Mouse (Mus musculus) stomach, embryonic 16.5 days (tissue): ENCODE results near the gene Lct. TPM values are rescaled to one million over a fixed set of nuclear protein-coding genes. Genes with fewer than 3 reads are reported as not detected.
"Not testable (repeated sequence)": the region's sequence is repeated elsewhere in the genome, so short reads cannot be mapped to it uniquely, and the experiment has no call there.

Experiments
- ATAC-seq: fragments of 200-750 bp; cut with Nextera tagmentation; 2 replicates; pipeline ENCODE4 v1.8.0; 2017; ENCODE audit warnings: moderate number of reproducible peaks, moderate TSS enrichment; ENCODE audit not compliant: insufficient read depth, low FRiP score
- H3K27ac ChIP-seq: fragments of 300-500 bp; sonication (generic); 2 replicates; pipeline ENCODE4 v1.5.1; 2014; ENCODE audit warnings: low read length
- H3K27me3 ChIP-seq: fragments of 300-500 bp; sonication (generic); 2 replicates; pipeline ENCODE4 v1.6.1; 2014; ENCODE audit warnings: low read length, control low read depth, mixed read lengths; ENCODE audit not compliant: control insufficient read depth, insufficient read depth
- H3K36me3 ChIP-seq: fragments of 300-500 bp; sonication (generic); 2 replicates; pipeline ENCODE4 v1.6.1; 2014; ENCODE audit warnings: low read length; ENCODE audit not compliant: control insufficient read depth, insufficient read depth
- H3K4me1 ChIP-seq: fragments of 300-500 bp; sonication (generic); 2 replicates; pipeline ENCODE4 v1.6.1; 2014; ENCODE audit warnings: low read length, control low read depth, mixed read lengths; ENCODE audit not compliant: control insufficient read depth, insufficient read depth
- H3K4me2 ChIP-seq: fragments of 300-500 bp; sonication (generic); 2 replicates; pipeline ENCODE4 v1.6.1; 2014; ENCODE audit warnings: low read depth, low read length, mixed read lengths
- H3K4me3 ChIP-seq: fragments of 300-500 bp; sonication (generic); replicated peaks from 2 replicates; pipeline ENCODE4 v1.5.1; 2014; ENCODE audit warnings: mild to moderate bottlenecking, low read length
- H3K9ac ChIP-seq: fragments of 300-500 bp; sonication (generic); 2 replicates; pipeline ENCODE4 v1.6.1; 2014; ENCODE audit warnings: low read length
- H3K9me3 ChIP-seq: fragments of 300-500 bp; sonication (generic); replicated peaks from 2 replicates; pipeline ENCODE4 v1.6.1; 2016; ENCODE audit warnings: low read length, control low read depth; ENCODE audit not compliant: control insufficient read depth
- WGBS: fragments of 180-500 bp; shearing (Covaris S2); extraction: QIAGEN DNeasy Blood & Tissue Kit; methylation state at CpG from one replicate; pipeline ENCODE4 v1.1.7; 2014; 5-methylcytosine and 5-hydroxymethylcytosine counted together
- polyA plus RNA-seq: library from polyadenylated mRNA; unstranded; fragments of >200 nt; fragmentation: Nextera tagmentation; extraction: Ambion mirVana; gene quantifications from 2 replicates; pipeline ENCODE4 v1.2.1, GENCODE M21; 2015

The Lct gene
- polyA plus RNA-seq, 1 experiment from 2014 or later = 8.0 TPM

GRCm38 (mm10) chr1:128282924-128283323, 45.2 kb downstream of the Lct start:
- Histone ChIP-seq H3K9me3 (no peaks in the 10 kb centered on the region), H3K9ac (no peak overlapping the region), H3K27me3 (no peaks in the 10 kb centered on the region), H3K4me1 (no peaks in the 10 kb centered on the region), H3K4me3 (no peak overlapping the region), H3K4me2 (no peak overlapping the region), H3K36me3 (peaks cover 19% of the 10 kb centered on the region), H3K27ac (no peak overlapping the region)
- ATAC-seq = no peak
- WGBS = 95% methylated on average over 3 of the region's 3 CpGs

GRCm38 (mm10) chr1:128281753-128282152, 46.4 kb downstream of the Lct start:
- peaks cover 24% of the 10 kb centered on the region for H3K36me3 ChIP-seq
- no peaks in the 10 kb centered on the region for H3K27me3 ChIP-seq
- 95% methylated on average over 3 of the region's 3 CpGs for WGBS

GRCm38 (mm10) chr1:128278563-128278962, 49.6 kb downstream of the Lct start:
- no peak overlapping the region for H3K4me2 ChIP-seq
- H3K36me3 ChIP-seq = peaks cover 26% of the 10 kb centered on the region

More at GRCm38 (mm10) chr1:128281753-128282152, 46.4 kb downstream of the Lct start:
- no peak for ATAC-seq
- Histone ChIP-seq H3K4me1 (no peaks in the 10 kb centered on the region), H3K4me2 (no peak overlapping the region), H3K9me3 (no peaks in the 10 kb centered on the region), H3K4me3 (no peak overlapping the region), H3K9ac (no peak overlapping the region), H3K27ac (no peak overlapping the region)

GRCm38 (mm10) chr1:128275908-128276307, 52.2 kb downstream of the Lct start:
- WGBS = 85% methylated on average over 1 of the region's 1 CpGs
- Histone ChIP-seq H3K9ac (no peak overlapping the region), H3K9me3 (no peaks in the 10 kb centered on the region), H3K4me2 (no peak overlapping the region), H3K36me3 (peaks cover 29% of the 10 kb centered on the region), H3K27ac (no peak overlapping the region), H3K4me1 (no peaks in the 10 kb centered on the region), H3K27me3 (no peaks in the 10 kb centered on the region), H3K4me3 (no peak overlapping the region)
- ATAC-seq = no peak

More at GRCm38 (mm10) chr1:128278563-128278962, 49.6 kb downstream of the Lct start:
- no peaks in the 10 kb centered on the region for H3K4me1 ChIP-seq
- no peaks in the 10 kb centered on the region for H3K9me3 ChIP-seq
- 90% methylated on average over 3 of the region's 3 CpGs for WGBS
- H3K27me3 ChIP-seq = no peaks in the 10 kb centered on the region
- ATAC-seq = no peak
- H3K9ac ChIP-seq = no peak overlapping the region
- no peak overlapping the region for H3K4me3 ChIP-seq
- H3K27ac ChIP-seq = no peak overlapping the region

- H3K27ac ChIP-seq = no peak overlapping the region
- no peak overlapping the region for H3K4me3 ChIP-seq
- ATAC-seq = no peak
- WGBS = 90% methylated on average over 3 of the region's 3 CpGs
- H3K4me2 ChIP-seq = no peak overlapping the region
- H3K9ac ChIP-seq = no peak overlapping the region
- no peaks in the 10 kb centered on the region for H3K27me3 ChIP-seq
- no peaks in the 10 kb centered on the region for H3K4me1 ChIP-seq
- no peaks in the 10 kb centered on the region for H3K9me3 ChIP-seq
- H3K36me3 ChIP-seq = peaks cover 24% of the 10 kb centered on the region
These were observed 57.4 kb downstream of the Lct start for GRCm38 (mm10) chr1:128270731-128271130.

GRCm38 (mm10) chr1:128267061-128267460, 61.1 kb downstream of the Lct start:
- 80% methylated on average over 7 of the region's 7 CpGs for WGBS
- not testable (repeated sequence) for H3K9ac ChIP-seq, ATAC-seq, H3K4me3 ChIP-seq, H3K9me3 ChIP-seq, H3K27me3 ChIP-seq, H3K4me1 ChIP-seq, H3K4me2 ChIP-seq, H3K27ac ChIP-seq
- peaks cover 31% of the 10 kb centered on the region for H3K36me3 ChIP-seq

GRCm38 (mm10) chr1:128244727-128245355, 83.3 kb downstream of the Lct start:
- H3K27me3 ChIP-seq = no peaks in the 10 kb centered on the region
- H3K36me3 ChIP-seq = no peaks in the 10 kb centered on the region
- H3K27ac ChIP-seq = peak overlapping the region; percentile 89
- H3K9me3 ChIP-seq = no peaks in the 10 kb centered on the region
- peak overlapping the region; percentile 86 for H3K4me3 ChIP-seq
- H3K9ac ChIP-seq = peak overlapping the region; percentile 94
- under 1% methylated on average over 19 of the region's 19 CpGs for WGBS
- ATAC-seq = peak; percentile 27
- H3K4me2 ChIP-seq = peak overlapping the region; percentile 90
- H3K4me1 ChIP-seq = 0 out of 2 replicates have a peak, but pooled peaks cover 2% of the 10 kb centered on the region

- H3K36me3 ChIP-seq = no peaks in the 10 kb centered on the region
- H3K27ac ChIP-seq = peak overlapping the region; percentile 89
- peak overlapping the region; percentile 86 for H3K4me3 ChIP-seq
- peak overlapping the region; percentile 90 for H3K4me2 ChIP-seq
- 0% methylated on average over 71 of the region's 71 CpGs for WGBS
- H3K9ac ChIP-seq = peak overlapping the region; percentile 94
- no peaks in the 10 kb centered on the region for H3K9me3 ChIP-seq
- ATAC-seq = peak; percentile 96
- no peaks in the 10 kb centered on the region for H3K27me3 ChIP-seq
- H3K4me1 ChIP-seq = 0 out of 2 replicates have a peak, but pooled peaks cover 2% of the 10 kb centered on the region
These were observed 84.0 kb downstream of the Lct start for GRCm38 (mm10) chr1:128243996-128244726.

- Histone ChIP-seq H3K4me3 (peak within 1 kb of the TSS; percentile 86), H3K9ac (peak within 1 kb of the TSS; percentile 94), H3K4me2 (peak within 1 kb of the TSS; percentile 90), H3K9me3 (no peaks in the 10 kb centered on the region), H3K27ac (peak within 1 kb of the TSS; percentile 89), H3K4me1 (0 out of 2 replicates have a peak, but pooled peaks cover 2% of the 10 kb centered on the region), H3K36me3 (no peaks in the 10 kb centered on the region), H3K27me3 (no peaks in the 10 kb centered on the region)
- no peak for ATAC-seq
- WGBS = 5% methylated on average over 10 of the region's 10 CpGs
These were observed 84.5 kb downstream of the Lct start, which contains the start of gene Ubxn4 for GRCm38 (mm10) chr1:128243627-128243995. TSS of gene Ubxn4 (plus strand) at chr1:128243964.
